Mouse (Mus musculus) heart, embryonic 15.5 days (tissue): ENCODE data around the gene Stx2. TPM values are rescaled to one million over a fixed set of nuclear protein-coding genes. Genes with fewer than 3 reads are reported as not detected.

Experiments used
- ATAC-seq: fragments of 200-750 bp; cut with Nextera tagmentation; replicated peaks from 2 replicates; pipeline ENCODE4 v1.8.0; 2017; ENCODE audit warnings: low read depth, moderate TSS enrichment; ENCODE audit not compliant: insufficient number of reproducible peaks, insufficient read depth, low FRiP score
- H3K27ac ChIP-seq: fragments of 300-500 bp; sonication (generic); 2 replicates; pipeline ENCODE4 v1.5.1; 2015; ENCODE audit warnings: mild to moderate bottlenecking, inconsistent platforms
- H3K27me3 ChIP-seq: fragments of 300-500 bp; sonication (generic); 2 replicates; pipeline ENCODE4 v1.6.1; 2015; ENCODE audit warnings: inconsistent platforms
- H3K36me3 ChIP-seq: fragments of 300-500 bp; sonication (generic); 2 replicates; pipeline ENCODE4 v1.6.1; 2015; ENCODE audit warnings: mild to moderate bottlenecking, inconsistent platforms
- H3K4me1 ChIP-seq: fragments of 300-500 bp; sonication (generic); replicated peaks from 2 replicates; pipeline ENCODE4 v1.6.1; 2015; ENCODE audit warnings: inconsistent platforms
- H3K4me2 ChIP-seq: fragments of 300-500 bp; sonication (generic); 2 replicates; pipeline ENCODE4 v1.6.1; 2015; ENCODE audit warnings: inconsistent platforms, mild to moderate bottlenecking, moderate library complexity
- H3K4me3 ChIP-seq: fragments of 300-500 bp; sonication (generic); 2 replicates; pipeline ENCODE4 v1.5.1; 2015; ENCODE audit warnings: mild to moderate bottlenecking, inconsistent platforms
- H3K9ac ChIP-seq: fragments of 300-500 bp; sonication (generic); 2 replicates; pipeline ENCODE4 v1.6.1; 2015; ENCODE audit warnings: mild to moderate bottlenecking, inconsistent platforms
- H3K9me3 ChIP-seq: fragments of 300-500 bp; sonication (generic); replicated peaks from 2 replicates; pipeline ENCODE4 v1.6.1; 2016; ENCODE audit warnings: inconsistent platforms
- WGBS: fragments of 180-500 bp; shearing (Covaris S2); methylation state at CpG from one replicate; pipeline ENCODE4 v1.1.7; 2015; ENCODE audit warnings: mixed read lengths; 5-methylcytosine and 5-hydroxymethylcytosine counted together
- polyA plus RNA-seq: library from polyadenylated mRNA; unstranded; fragments of >200 nt; fragmentation: Nextera tagmentation; extraction: Ambion mirVana; gene quantifications from 2 replicates; pipeline ENCODE4 v1.2.1, GENCODE M21; 2015

Stx2 gene
- polyA plus RNA-seq, 1 experiment from 2014 or later, result 21.0 TPM

GRCm38 (mm10) chr5:129008008-129008407 lies 366 bp downstream of the Stx2 start:
- H3K27me3 ChIP-seq, result no peaks in the 10 kb centered on the region
- no peaks in the 10 kb centered on the region for H3K9me3 ChIP-seq
- H3K4me3 ChIP-seq, result peak overlapping the region; percentile 67
- H3K27ac ChIP-seq, result 0 out of 2 replicates have a peak overlapping the region, but pooled peaks have one; percentile 18
- under 1% methylated on average over 18 of the region's 18 CpGs for WGBS
- peaks cover 23% of the 10 kb centered on the region for H3K4me1 ChIP-seq
- H3K9ac ChIP-seq, result peak overlapping the region; percentile 59
- no peaks in the 10 kb centered on the region for H3K36me3 ChIP-seq
- peak; percentile 7; the same call in 1 of the 2 replicates for ATAC-seq
- H3K4me2 ChIP-seq, result peak overlapping the region; percentile 88

GRCm38 (mm10) chr5:129007105-129007957 lies 1.0 kb downstream of the Stx2 start:
- H3K4me3 ChIP-seq, result peak overlapping the region; percentile 67
- no peak for ATAC-seq
- H3K9ac ChIP-seq, result peak overlapping the region; percentile 59
- H3K36me3 ChIP-seq, result no peaks in the 10 kb centered on the region
- no peaks in the 10 kb centered on the region for H3K9me3 ChIP-seq
- WGBS, result 51% methylated on average over 14 of the region's 14 CpGs
- peak overlapping the region; percentile 88 for H3K4me2 ChIP-seq
- no peaks in the 10 kb centered on the region for H3K27me3 ChIP-seq
- peaks cover 30% of the 10 kb centered on the region for H3K4me1 ChIP-seq
- no peak overlapping the region; the same call in 1 of the 2 replicates for H3K27ac ChIP-seq

GRCm38 (mm10) chr5:129006031-129006788 lies 2.2 kb downstream of the Stx2 start:
- no peak overlapping the region for H3K9ac ChIP-seq

GRCm38 (mm10) chr5:129005416-129005815 lies 3.0 kb downstream of the Stx2 start:
- Histone ChIP-seq H3K4me2 (peak overlapping the region; percentile 88; the same call in 1 of the 2 replicates), H3K27ac (peak overlapping the region; percentile 48), H3K36me3 (no peaks in the 10 kb centered on the region), H3K4me1 (peaks cover 44% of the 10 kb centered on the region), H3K9ac (no peak overlapping the region), H3K9me3 (no peaks in the 10 kb centered on the region), H3K27me3 (no peaks in the 10 kb centered on the region), H3K4me3 (no peak overlapping the region)
- no peak for ATAC-seq
- 76% methylated on average over 3 of the region's 3 CpGs for WGBS

More at GRCm38 (mm10) chr5:129006031-129006788, 2.2 kb downstream of the Stx2 start:
- peaks cover 40% of the 10 kb centered on the region for H3K4me1 ChIP-seq
- H3K9me3 ChIP-seq, result no peaks in the 10 kb centered on the region
- H3K27ac ChIP-seq, result peak overlapping the region; percentile 48
- H3K4me2 ChIP-seq, result peak overlapping the region; percentile 88
- H3K4me3 ChIP-seq, result peak overlapping the region; percentile 18
- no peaks in the 10 kb centered on the region for H3K27me3 ChIP-seq
- ATAC-seq, result no peak
- no peaks in the 10 kb centered on the region for H3K36me3 ChIP-seq
- 75% methylated on average over 18 of the region's 18 CpGs for WGBS

GRCm38 (mm10) chr5:129002571-129003011 lies 5.8 kb downstream of the Stx2 start:
- no peaks in the 10 kb centered on the region for H3K9me3 ChIP-seq
- WGBS, result 9% methylated on average over 14 of the region's 14 CpGs
- peak; percentile 74 for ATAC-seq
- no peaks in the 10 kb centered on the region for H3K36me3 ChIP-seq
- H3K27me3 ChIP-seq, result no peaks in the 10 kb centered on the region
- peak overlapping the region; percentile 50 for H3K4me2 ChIP-seq
- H3K4me1 ChIP-seq, result peaks cover 38% of the 10 kb centered on the region
- H3K4me3 ChIP-seq, result 0 out of 2 replicates have a peak overlapping the region, but pooled peaks have one; percentile 1
- peak overlapping the region; percentile 76 for H3K27ac ChIP-seq
- no peak overlapping the region; the same call in 1 of the 2 replicates for H3K9ac ChIP-seq

- peaks cover 26% of the 10 kb centered on the region for H3K4me1 ChIP-seq
- no peaks in the 10 kb centered on the region for H3K27me3 ChIP-seq
- no peak overlapping the region for H3K27ac ChIP-seq
- no peak overlapping the region for H3K4me2 ChIP-seq
- H3K4me3 ChIP-seq, result no peak overlapping the region
- H3K9ac ChIP-seq, result no peak overlapping the region
- H3K36me3 ChIP-seq, result no peaks in the 10 kb centered on the region
- no peaks in the 10 kb centered on the region for H3K9me3 ChIP-seq
- 44% methylated on average over 8 of the region's 8 CpGs for WGBS
- no peak for ATAC-seq
Measured at GRCm38 (mm10) chr5:129000706-129001468, 7.5 kb downstream of the Stx2 start.

GRCm38 (mm10) chr5:128987141-128987954 lies 21.0 kb downstream of the Stx2 start:
- no peak overlapping the region for H3K27ac ChIP-seq
- H3K36me3 ChIP-seq, result peaks cover 36% of the 10 kb centered on the region
- H3K9me3 ChIP-seq, result no peaks in the 10 kb centered on the region
- 85% methylated on average over 19 of the region's 19 CpGs for WGBS
- H3K27me3 ChIP-seq, result no peaks in the 10 kb centered on the region
- no peak overlapping the region for H3K9ac ChIP-seq
- H3K4me1 ChIP-seq, result no peaks in the 10 kb centered on the region
- H3K4me3 ChIP-seq, result no peak overlapping the region
- no peak for ATAC-seq
- H3K4me2 ChIP-seq, result no peak overlapping the region

GRCm38 (mm10) chr5:128985946-128986345 lies 22.4 kb downstream of the Stx2 start:
- WGBS, result 90% methylated on average over 13 of the region's 13 CpGs
- no peak overlapping the region for H3K27ac ChIP-seq

GRCm38 (mm10) chr5:128984536-128984935 lies 23.8 kb downstream of the Stx2 start:
- 88% methylated on average over 6 of the region's 6 CpGs for WGBS
- Histone ChIP-seq H3K4me1 (no peaks in the 10 kb centered on the region), H3K36me3 (peaks cover 20% of the 10 kb centered on the region), H3K9me3 (no peaks in the 10 kb centered on the region), H3K9ac (no peak overlapping the region), H3K4me3 (no peak overlapping the region), H3K4me2 (no peak overlapping the region), H3K27ac (no peak overlapping the region), H3K27me3 (no peaks in the 10 kb centered on the region)
- no peak for ATAC-seq

More at GRCm38 (mm10) chr5:128985946-128986345, 22.4 kb downstream of the Stx2 start:
- H3K9ac ChIP-seq, result no peak overlapping the region
- no peaks in the 10 kb centered on the region for H3K4me1 ChIP-seq
- ATAC-seq, result no peak
- H3K27me3 ChIP-seq, result no peaks in the 10 kb centered on the region
- H3K9me3 ChIP-seq, result no peaks in the 10 kb centered on the region
- H3K36me3 ChIP-seq, result peaks cover 23% of the 10 kb centered on the region
- H3K4me3 ChIP-seq, result no peak overlapping the region
- H3K4me2 ChIP-seq, result no peak overlapping the region

- Histone ChIP-seq H3K9ac (no peak overlapping the region), H3K27ac (no peak overlapping the region), H3K9me3 (no peaks in the 10 kb centered on the region), H3K4me3 (no peak overlapping the region), H3K27me3 (no peaks in the 10 kb centered on the region), H3K36me3 (peaks cover 18% of the 10 kb centered on the region), H3K4me2 (no peak overlapping the region), H3K4me1 (no peaks in the 10 kb centered on the region)
- WGBS, result 23% methylated on average over 12 of the region's 12 CpGs
- 0 out of 2 replicates have a peak, but pooled peaks have one; percentile 35 for ATAC-seq
Measured at GRCm38 (mm10) chr5:128981607-128982006, 26.8 kb downstream of the Stx2 start.
